ENCODE assay signal across 25 mouse cellular contexts in genomic region chr2:29186209-29186608, GRCm38 (mm10).
DNase-seq lines count a peak whose midpoint lies in the region; ATAC-seq lines count a peak whose summit lies in the region.
"Had no signal": no experiment of that assay in that cellular context is flagged by ENCODE, and none has a peak within 500 bp of the region (broad histone marks: within the 10 kb centered on the region; RNA-seq: fewer than 3 reads in every experiment).

No protein-coding gene starts in this region.

- H3K36me3 ChIP-seq in heart, embryonic 10.5 days: 0 out of 2 replicates have a peak, but pooled peaks cover 6% of the 10 kb centered on the region
- H3K36me3 ChIP-seq: embryonic facial prominence, embryonic 12.5 days; heart, embryonic 12.5 days; intestine, embryonic 15.5 days had no signal

- peak; percentile 24 to 35 for DNase-seq in adrenal gland, postnatal 36 days
- no peak for DNase-seq in adrenal gland, adult 8-10 months
- DNase-seq in heart, embryonic 10.5 days (ENCODE audit: low spot score): peak; percentile 75
- DNase-seq in heart, postnatal 36 days: no peak
- no peak for DNase-seq in cerebellum, postnatal 14 days
- DNase-seq: cerebellum, adult 11-12 months; cerebellum, adult 8-10 months; cerebellum, postnatal 10 days; forebrain, postnatal 0 days; gastrocnemius, adult 2 months; gastrocnemius, postnatal 14 days; heart, postnatal 10 days; heart, postnatal 4 days; kidney, adult 11 months; kidney, adult 8-10 months had no signal

- H3K27me3 ChIP-seq in heart, embryonic 10.5 days (ENCODE audit: insufficient read depth, poor library complexity, severe bottlenecking): no peaks in the 10 kb centered on the region; the same call in 1 of the 2 replicates
- H3K27me3 ChIP-seq: embryonic facial prominence, embryonic 12.5 days; embryonic facial prominence, embryonic 15.5 days; heart, embryonic 12.5 days; heart, embryonic 15.5 days; hindbrain, embryonic 12.5 days; hindbrain, embryonic 15.5 days; intestine, embryonic 15.5 days had no signal

- no peak overlapping the region for H3K4me3 ChIP-seq in heart, embryonic 10.5 days
- H3K4me3 ChIP-seq: embryonic facial prominence, embryonic 12.5 days; embryonic facial prominence, embryonic 15.5 days; gastrocnemius, adult 2 months; heart, embryonic 12.5 days; heart, embryonic 15.5 days; hindbrain, embryonic 12.5 days; hindbrain, embryonic 15.5 days; intestine, embryonic 15.5 days had no signal

- WGBS in heart, embryonic 10.5 days: 45% methylated on average over 6 of the region's 6 CpGs

- H3K4me1 ChIP-seq in heart, embryonic 10.5 days: peaks cover 33% of the 10 kb centered on the region
- H3K4me1 ChIP-seq: embryonic facial prominence, embryonic 12.5 days; intestine, embryonic 15.5 days had no signal

- intact Hi-C loops in heart, postnatal 36 days (cut with DNase I): no loop called here

- no peaks in the 10 kb centered on the region for H3K9me3 ChIP-seq in heart, embryonic 10.5 days
- H3K9me3 ChIP-seq: embryonic facial prominence, embryonic 12.5 days; embryonic facial prominence, embryonic 15.5 days; heart, embryonic 12.5 days; heart, embryonic 15.5 days; hindbrain, embryonic 12.5 days; hindbrain, embryonic 15.5 days; intestine, embryonic 15.5 days had no signal

- no peak overlapping the region for H3K27ac ChIP-seq in heart, embryonic 10.5 days
- H3K27ac ChIP-seq: embryonic facial prominence, embryonic 12.5 days; embryonic facial prominence, embryonic 15.5 days; gastrocnemius, adult 2 months; heart, embryonic 15.5 days; hindbrain, embryonic 12.5 days; hindbrain, embryonic 15.5 days; intestine, embryonic 15.5 days had no signal

- ATAC-seq in monocyte, adult 5-6 weeks (replicated peaks; ENCODE audit: insufficient number of reproducible peaks, low FRiP score, low TSS enrichment, poor library complexity, severe bottlenecking): peak; percentile 74
- ATAC-seq: CD4-positive, CD25-positive, alpha-beta regulatory T cell, adult 4 months; forebrain, embryonic 14.5 days; forebrain, postnatal 0 days; intestine, embryonic 15.5 days had no signal

Comparison
In these comparisons a context has a peak if more than half of its experiments do, and no peak if none do; other contexts are left out.
1. DNase-seq: peak in adrenal gland, postnatal 36 days (2 of 2) and heart, embryonic 10.5 days (single experiment); none in adrenal gland, adult 8-10 months (single experiment), heart, postnatal 36 days (0 of 2) and cerebellum, postnatal 14 days (0 of 2).